Mouse (Mus musculus) heart, embryonic 10.5 days (tissue): ENCODE data around the gene Snai3. TPM values are rescaled to one million over a fixed set of nuclear protein-coding genes. Genes with fewer than 3 reads are reported as not detected.

ENCODE experiments used
- DNase-seq: peaks from one replicate; pipeline ENCODE4 v3.0.0-alpha.2; 2017; ENCODE audit warnings: low spot score
- H3K27ac ChIP-seq: fragments of 300-500 bp; sonication (generic); 2 replicates; pipeline ENCODE4 v1.5.1; 2016; ENCODE audit warnings: mild to moderate bottlenecking
- H3K27me3 ChIP-seq: fragments of 300-500 bp; sonication (generic); 2 replicates; pipeline ENCODE4 v1.6.1; 2016; ENCODE audit warnings: mild to moderate bottlenecking; ENCODE audit not compliant: poor library complexity, insufficient read depth, severe bottlenecking
- H3K36me3 ChIP-seq: fragments of 300-500 bp; sonication (generic); 2 replicates; pipeline ENCODE4 v1.6.1; 2016; ENCODE audit warnings: mild to moderate bottlenecking, moderate library complexity
- H3K4me1 ChIP-seq: fragments of 300-500 bp; sonication (generic); 2 replicates; pipeline ENCODE4 v1.6.1; 2016; ENCODE audit warnings: mild to moderate bottlenecking
- H3K4me3 ChIP-seq: fragments of 300-500 bp; sonication (generic); 2 replicates; pipeline ENCODE4 v1.5.1; 2016; ENCODE audit warnings: mild to moderate bottlenecking, moderate library complexity
- H3K9me3 ChIP-seq: fragments of 300-500 bp; sonication (generic); 2 replicates; pipeline ENCODE4 v1.6.1; 2016; ENCODE audit warnings: mild to moderate bottlenecking, moderate library complexity
- WGBS: fragments of 180-500 bp; shearing (Covaris S2); methylation state at CpG from one replicate; pipeline ENCODE4 v1.1.7; 2016; 5-methylcytosine and 5-hydroxymethylcytosine counted together
- polyA plus RNA-seq: library from polyadenylated mRNA; unstranded; fragments of >200 nt; fragmentation: Nextera tagmentation; extraction: Ambion mirVana; gene quantifications from 2 replicates; pipeline ENCODE4 v1.2.1, GENCODE M21; 2016

Gene Snai3
- polyA plus RNA-seq, 1 experiment from 2014 or later: 2.3 TPM

DNA sequence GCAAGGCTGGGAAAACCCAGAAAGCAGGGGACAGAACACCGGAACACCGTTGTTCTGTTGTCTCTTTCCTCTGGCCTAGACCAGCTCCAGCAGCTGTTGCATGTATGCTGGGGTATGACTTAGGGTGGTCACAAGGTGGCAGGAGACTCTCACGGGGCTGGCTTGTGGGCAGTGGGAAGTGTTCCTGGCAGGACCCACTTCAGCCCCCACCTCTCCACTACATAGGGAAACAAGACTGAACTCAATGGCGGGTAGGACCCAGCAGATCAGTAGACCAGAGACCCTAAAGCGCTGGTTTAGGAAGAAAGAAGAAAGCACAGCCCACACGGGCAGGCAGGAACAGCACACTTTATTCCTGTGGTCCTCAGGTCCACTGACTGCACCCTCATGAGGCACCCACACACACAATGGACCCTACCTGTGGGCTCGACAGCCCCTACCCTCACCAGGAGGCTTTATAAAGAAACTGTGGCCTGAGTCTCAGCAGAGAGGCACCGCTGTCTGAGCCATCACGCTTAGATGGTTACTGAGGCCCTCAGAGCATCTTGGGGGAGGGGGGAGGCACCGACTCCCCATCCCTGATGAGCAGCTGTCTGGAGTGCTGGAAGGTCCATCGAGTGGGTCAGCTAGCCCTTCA is 27.1 kb downstream of the Snai3 start:
- peaks cover 50% of the 10 kb centered on the region for H3K4me1 ChIP-seq
- no peaks in the 10 kb centered on the region for H3K27me3 ChIP-seq
- WGBS: 65% methylated on average over 11 of the region's 11 CpGs
- no peaks in the 10 kb centered on the region for H3K9me3 ChIP-seq
- peaks cover 55% of the 10 kb centered on the region for H3K36me3 ChIP-seq
- H3K4me3 ChIP-seq: peak overlapping the region; percentile 71
- H3K27ac ChIP-seq: peak overlapping the region; percentile 91
- no peak for DNase-seq

DNA sequence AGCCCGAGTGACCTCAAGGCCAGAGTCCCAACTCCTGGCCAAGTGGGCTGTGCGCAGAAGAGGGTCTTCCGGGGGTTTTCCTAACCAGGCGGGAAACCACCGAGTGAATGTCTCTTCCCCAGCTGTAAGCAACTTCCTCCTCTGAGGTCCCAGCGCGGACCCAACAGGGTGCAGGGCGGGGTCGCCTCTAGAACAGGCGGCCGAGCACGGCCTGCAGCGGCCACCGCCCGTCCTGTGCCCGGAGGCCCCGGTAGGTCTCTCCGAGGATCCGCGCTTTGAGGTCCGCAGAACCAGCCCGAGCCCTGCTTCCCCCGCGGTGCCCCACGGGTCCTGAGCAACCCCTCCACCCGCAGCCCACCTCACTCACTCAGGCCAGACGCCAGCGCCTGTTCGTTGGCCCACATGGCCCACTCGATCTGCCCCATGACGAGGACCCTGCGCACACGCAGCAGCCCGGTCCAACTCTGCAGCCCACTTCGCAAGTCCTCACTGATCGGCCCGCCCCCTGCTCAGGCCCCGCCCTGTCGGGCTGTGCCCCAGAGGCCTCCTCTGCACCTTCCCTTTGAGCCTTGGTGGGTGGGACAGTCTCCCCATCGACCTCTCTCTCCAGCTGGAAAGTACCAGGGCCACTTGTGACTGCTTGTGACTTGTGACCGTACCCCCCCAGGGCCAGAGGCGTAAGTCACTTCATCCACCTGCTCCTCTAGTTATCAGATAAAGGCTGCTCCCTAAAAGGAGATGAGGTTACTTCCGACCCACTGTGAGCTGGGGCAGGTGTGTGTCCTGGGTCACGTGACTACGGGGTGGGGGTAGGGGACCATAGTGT is 27.9 kb downstream of the Snai3 start, which contains the start of gene Cyba:
Gene Cyba, minus strand, starts transcription at position 488 of the 826 bp plus-strand sequence.
- WGBS: 4% methylated on average over 45 of the region's 45 CpGs
- no peaks in the 10 kb centered on the region for H3K27me3 ChIP-seq
- H3K4me1 ChIP-seq: peaks cover 43% of the 10 kb centered on the region
- H3K9me3 ChIP-seq: no peaks in the 10 kb centered on the region
- peaks cover 49% of the 10 kb centered on the region for H3K36me3 ChIP-seq
- DNase-seq: peak; percentile 84
- peak within 1 kb of the TSS; percentile 91 for H3K27ac ChIP-seq
- H3K4me3 ChIP-seq: peak within 1 kb of the TSS; percentile 71

DNA sequence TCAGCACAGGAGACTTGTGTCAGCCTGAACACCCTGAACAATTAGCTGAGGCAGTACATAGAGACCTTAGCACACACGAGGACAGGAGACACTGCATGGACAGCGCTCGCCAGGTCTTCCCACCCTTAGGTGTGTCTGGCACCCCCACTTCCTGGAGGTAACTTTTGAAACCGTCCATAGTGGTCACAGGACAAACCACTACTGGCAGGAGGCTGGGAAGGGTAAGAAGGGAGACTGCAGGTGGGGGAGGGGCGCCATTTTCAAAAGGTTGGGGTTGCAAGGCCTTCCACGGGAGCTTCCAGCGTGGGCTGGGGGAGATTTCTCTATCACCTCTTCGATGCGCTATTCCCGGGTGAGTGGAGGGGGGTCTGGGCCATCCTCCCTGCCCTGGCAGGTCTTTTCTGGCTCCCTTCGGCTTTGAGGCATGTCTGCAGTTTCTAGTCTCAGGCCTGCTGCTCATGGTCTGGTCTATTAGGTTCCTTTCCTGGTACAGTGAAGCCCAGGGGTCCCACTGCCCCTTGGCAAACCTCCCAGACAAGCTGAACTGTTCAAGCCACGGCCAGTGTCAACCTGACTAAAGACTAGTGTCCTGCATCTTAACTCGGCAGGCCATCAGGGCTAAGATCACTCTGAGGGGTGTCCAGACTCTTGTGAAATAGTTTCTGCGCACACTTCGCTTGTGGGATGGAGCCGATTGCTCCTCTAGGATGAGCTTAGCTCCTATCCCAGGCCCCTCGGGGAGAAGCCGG is 28.7 kb downstream of the Snai3 start:
- peak overlapping the region; percentile 91 for H3K27ac ChIP-seq
- H3K27me3 ChIP-seq: no peaks in the 10 kb centered on the region
- DNase-seq: no peak
- H3K36me3 ChIP-seq: peaks cover 49% of the 10 kb centered on the region
- 37% methylated on average over 18 of the region's 18 CpGs for WGBS
- no peaks in the 10 kb centered on the region for H3K9me3 ChIP-seq
- H3K4me3 ChIP-seq: peak overlapping the region; percentile 71
- peaks cover 40% of the 10 kb centered on the region for H3K4me1 ChIP-seq

DNA sequence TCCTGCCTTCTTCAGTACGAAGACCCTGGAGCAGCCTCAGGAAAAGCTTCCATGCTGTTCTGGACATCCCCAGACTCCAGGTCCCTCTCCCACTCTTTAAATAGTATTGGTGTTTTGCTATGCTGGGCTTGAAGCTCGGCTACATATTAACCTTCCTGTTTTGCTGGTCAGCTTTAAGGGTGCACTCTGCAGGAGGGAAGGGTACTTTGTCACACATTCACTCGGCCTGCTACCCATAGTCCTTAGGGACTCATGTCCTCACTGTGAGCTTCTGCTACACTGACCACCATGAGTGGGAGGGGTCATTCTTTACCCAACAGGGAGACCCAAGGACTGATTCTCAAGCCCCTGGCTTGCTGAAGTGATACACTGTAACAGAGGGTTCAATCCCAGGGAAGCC is 29.9 kb downstream of the Snai3 start:
- Histone ChIP-seq H3K9me3 (no peaks in the 10 kb centered on the region), H3K4me3 (no peak overlapping the region), H3K4me1 (peaks cover 40% of the 10 kb centered on the region), H3K36me3 (peaks cover 45% of the 10 kb centered on the region), H3K27ac (no peak overlapping the region), H3K27me3 (no peaks in the 10 kb centered on the region)
- no peak for DNase-seq
- 81% methylated on average over 3 of the region's 3 CpGs for WGBS

DNA sequence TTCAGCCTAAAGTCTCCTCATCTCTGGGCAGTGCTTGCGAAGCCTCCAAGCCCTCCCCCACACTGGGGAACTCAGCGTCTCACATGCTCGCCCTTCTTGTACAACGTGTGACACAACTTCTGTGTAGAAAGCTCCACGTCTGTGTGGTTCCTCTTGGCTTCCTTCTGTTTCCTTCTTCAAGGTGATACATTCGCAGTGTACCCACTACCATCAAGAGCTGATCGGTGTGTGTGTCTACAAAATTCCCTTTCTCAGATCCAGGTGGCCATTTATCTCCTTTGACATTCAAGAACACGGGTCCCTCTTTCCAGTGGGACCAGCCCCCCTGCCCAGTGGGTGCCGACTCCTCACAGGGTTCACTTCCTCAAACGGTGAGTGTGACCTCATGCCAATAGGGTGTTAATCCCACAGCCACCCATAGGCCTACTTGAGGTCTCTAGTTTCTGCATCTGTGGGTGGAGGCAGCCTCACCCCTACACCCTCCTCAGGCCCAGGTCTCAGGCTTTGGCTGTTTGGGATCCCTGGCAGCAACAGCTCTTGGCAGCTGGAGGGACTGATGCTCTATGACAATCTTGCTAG is 30.4 kb downstream of the Snai3 start:
- Histone ChIP-seq H3K4me1 (peaks cover 40% of the 10 kb centered on the region), H3K27ac (no peak overlapping the region), H3K4me3 (no peak overlapping the region), H3K27me3 (no peaks in the 10 kb centered on the region), H3K36me3 (peaks cover 44% of the 10 kb centered on the region), H3K9me3 (no peaks in the 10 kb centered on the region)
- WGBS: 78% methylated on average over 10 of the region's 10 CpGs
- no peak for DNase-seq

DNA sequence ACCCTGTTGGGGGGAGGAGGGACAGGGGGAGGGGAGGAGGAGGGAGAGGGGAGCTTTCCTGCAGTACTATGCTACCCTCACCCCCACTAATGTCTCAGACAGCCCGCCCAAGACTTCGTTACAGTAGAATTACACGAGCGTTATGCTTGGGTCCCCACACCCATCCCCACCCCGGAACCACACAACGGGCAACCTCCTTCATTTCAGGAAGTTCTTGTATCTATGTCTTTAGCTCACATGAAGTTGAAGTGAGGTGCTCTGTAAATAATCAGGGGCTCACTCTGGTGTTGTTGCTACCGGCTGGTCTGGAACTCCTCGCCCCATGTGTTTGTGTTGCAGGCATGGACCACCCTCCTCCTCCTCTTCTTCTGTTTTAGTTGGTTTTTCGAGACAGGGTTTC is 32.4 kb downstream of the Snai3 start:
- Histone ChIP-seq H3K27ac (no peak overlapping the region), H3K27me3 (no peaks in the 10 kb centered on the region), H3K4me1 (peaks cover 46% of the 10 kb centered on the region), H3K36me3 (peaks cover 39% of the 10 kb centered on the region), H3K4me3 (no peak overlapping the region), H3K9me3 (no peaks in the 10 kb centered on the region)
- DNase-seq: no peak
- 86% methylated on average over 9 of the region's 9 CpGs for WGBS

DNA sequence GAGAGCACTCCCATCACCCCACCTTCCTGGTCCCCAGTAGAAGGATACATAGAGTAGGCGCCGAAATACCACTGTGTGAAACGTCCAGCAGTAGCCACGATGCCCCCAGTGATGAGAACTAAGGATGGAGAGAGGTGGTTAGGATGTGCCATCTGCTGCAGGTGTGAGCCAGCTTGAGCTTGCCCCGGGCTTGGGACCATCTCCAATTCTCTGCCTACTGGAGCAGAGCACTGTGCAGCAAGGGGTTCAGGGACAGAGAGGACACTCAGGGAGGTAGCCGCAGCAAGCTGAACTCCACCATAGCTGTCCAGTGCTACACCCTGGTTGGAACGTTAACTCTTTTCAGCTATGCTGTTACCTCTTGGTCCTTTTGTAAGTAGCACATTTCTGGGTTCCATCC is 32.9 kb downstream of the Snai3 start:
- DNase-seq: no peak
- 84% methylated on average over 7 of the region's 7 CpGs for WGBS
- H3K4me1 ChIP-seq: peaks cover 41% of the 10 kb centered on the region
- H3K9me3 ChIP-seq: no peaks in the 10 kb centered on the region
- no peaks in the 10 kb centered on the region for H3K27me3 ChIP-seq
- H3K4me3 ChIP-seq: no peak overlapping the region
- H3K27ac ChIP-seq: no peak overlapping the region
- H3K36me3 ChIP-seq: peaks cover 41% of the 10 kb centered on the region

DNA sequence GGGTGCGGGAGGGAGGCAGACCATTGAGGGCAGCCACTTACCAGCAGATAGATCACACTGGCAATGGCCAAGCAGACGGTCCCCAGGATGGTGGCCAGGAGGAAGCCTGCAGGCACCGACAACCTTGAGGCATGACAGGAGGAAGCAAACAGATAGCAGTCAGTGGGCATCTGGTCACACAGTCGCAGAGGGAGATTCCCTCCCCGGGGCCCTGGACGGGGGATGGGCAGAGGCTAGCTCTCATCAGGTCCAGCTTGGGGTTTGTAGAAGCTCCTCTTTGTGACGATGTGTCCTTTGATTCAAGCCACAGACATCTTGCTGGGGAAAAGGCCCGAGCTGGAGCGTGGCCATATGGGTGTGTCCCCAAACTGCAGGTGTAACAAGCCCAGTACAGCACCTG is 34.4 kb downstream of the Snai3 start:
- Histone ChIP-seq H3K27me3 (no peaks in the 10 kb centered on the region), H3K4me1 (peaks cover 26% of the 10 kb centered on the region), H3K9me3 (no peaks in the 10 kb centered on the region), H3K27ac (no peak overlapping the region), H3K4me3 (no peak overlapping the region), H3K36me3 (peaks cover 41% of the 10 kb centered on the region)
- WGBS: 61% methylated on average over 9 of the region's 9 CpGs
- DNase-seq: no peak

DNA sequence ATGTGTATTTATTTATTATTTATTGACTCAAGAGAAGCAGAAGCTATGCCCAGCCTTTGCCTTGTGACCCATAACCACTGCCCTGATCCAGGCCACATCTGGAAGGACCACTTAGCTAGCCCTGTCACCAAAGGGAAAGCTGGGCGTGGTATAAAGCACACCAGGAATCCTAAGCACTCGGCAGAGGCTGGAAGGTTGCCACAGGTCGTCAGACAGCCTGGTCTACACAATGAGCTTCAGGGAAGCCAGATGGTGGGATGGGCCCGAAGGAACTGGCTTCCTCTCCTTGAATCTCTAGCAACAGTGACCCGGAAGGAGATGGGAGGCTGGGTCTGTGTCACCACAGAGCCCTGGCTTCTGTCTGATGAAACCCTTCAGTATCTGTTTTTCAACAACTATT is 36.9 kb downstream of the Snai3 start:
- H3K27ac ChIP-seq: no peak overlapping the region
- no peak overlapping the region for H3K4me3 ChIP-seq
- peaks cover 26% of the 10 kb centered on the region; the same call in 1 of the 2 replicates for H3K4me1 ChIP-seq
- peaks cover 43% of the 10 kb centered on the region for H3K36me3 ChIP-seq
- no peaks in the 10 kb centered on the region for H3K27me3 ChIP-seq
- no peak for DNase-seq
- WGBS: 44% methylated on average over 5 of the region's 5 CpGs
- no peaks in the 10 kb centered on the region for H3K9me3 ChIP-seq

DNA sequence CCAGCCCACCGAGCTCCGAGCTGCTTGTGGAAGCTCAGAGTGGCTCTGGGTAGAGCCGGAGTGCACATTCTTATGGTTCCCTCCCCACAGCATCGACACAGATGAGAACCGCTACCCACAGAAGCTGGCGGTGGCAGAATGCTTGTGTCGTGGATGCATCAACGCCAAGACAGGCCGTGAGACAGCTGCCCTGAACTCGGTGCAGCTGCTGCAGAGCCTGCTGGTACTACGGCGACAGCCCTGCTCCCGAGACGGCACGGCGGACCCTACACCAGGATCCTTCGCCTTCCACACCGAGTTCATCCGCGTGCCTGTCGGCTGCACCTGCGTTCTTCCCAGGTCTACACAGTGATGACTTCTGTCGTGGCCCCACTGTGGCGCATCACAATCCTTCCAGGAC is 37.3 kb downstream of the Snai3 start:
- 84% methylated on average over 24 of the region's 24 CpGs for WGBS
- H3K27me3 ChIP-seq: no peaks in the 10 kb centered on the region

DNA sequence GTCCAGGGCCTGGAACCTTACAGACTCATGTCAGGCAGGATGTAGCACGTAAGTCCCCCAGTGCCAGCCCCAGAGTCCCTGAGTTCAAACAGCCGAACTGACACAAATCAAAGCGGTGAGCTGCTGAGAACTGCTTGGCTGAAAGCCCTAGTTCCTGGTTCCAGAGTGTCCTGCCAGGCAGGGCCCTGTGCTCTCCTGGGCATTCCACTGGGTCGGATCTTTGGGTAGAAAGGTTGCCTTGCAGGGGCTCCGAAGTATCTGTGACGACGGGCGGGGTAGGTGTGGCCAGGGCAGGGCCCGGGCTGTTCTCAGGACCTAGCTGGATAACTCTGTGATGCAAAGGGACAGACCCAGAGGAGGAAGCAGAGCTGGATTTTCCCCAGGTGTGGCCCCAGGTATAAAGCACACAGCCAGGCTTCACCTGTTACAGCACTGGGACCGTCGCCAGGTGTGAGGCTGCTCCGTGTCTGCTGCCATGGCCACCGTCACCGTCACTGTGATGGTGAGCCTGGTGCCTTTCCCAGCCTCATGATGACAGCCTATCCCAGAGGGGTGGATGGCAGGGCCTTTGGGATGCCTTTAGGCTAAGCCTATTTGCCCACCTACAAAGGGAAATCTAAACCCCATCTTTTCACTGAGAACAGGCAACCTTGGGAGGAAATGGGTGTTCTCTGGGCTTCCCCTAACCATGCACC is 39.0 kb downstream of the Snai3 start, which contains the start of gene Il17c:
Gene Il17c, plus strand, starts transcription at position 645 of the 695 bp plus-strand sequence.
- H3K9me3 ChIP-seq: no peaks in the 10 kb centered on the region
- no peak for DNase-seq
- WGBS: 79% methylated on average over 14 of the region's 14 CpGs
- peaks cover 51% of the 10 kb centered on the region for H3K36me3 ChIP-seq
- no peak within 1 kb of the TSS for H3K4me3 ChIP-seq
- H3K4me1 ChIP-seq: peaks cover 18% of the 10 kb centered on the region; the same call in 1 of the 2 replicates
- H3K27ac ChIP-seq: no peak within 1 kb of the TSS
- H3K27me3 ChIP-seq: no peaks in the 10 kb centered on the region

More for the DNA sequence above, 37.3 kb downstream of the Snai3 start:
- DNase-seq: no peak
- Histone ChIP-seq H3K4me1 (peaks cover 24% of the 10 kb centered on the region; the same call in 1 of the 2 replicates), H3K27ac (no peak overlapping the region), H3K9me3 (no peaks in the 10 kb centered on the region), H3K4me3 (no peak overlapping the region), H3K36me3 (peaks cover 48% of the 10 kb centered on the region)

DNA sequence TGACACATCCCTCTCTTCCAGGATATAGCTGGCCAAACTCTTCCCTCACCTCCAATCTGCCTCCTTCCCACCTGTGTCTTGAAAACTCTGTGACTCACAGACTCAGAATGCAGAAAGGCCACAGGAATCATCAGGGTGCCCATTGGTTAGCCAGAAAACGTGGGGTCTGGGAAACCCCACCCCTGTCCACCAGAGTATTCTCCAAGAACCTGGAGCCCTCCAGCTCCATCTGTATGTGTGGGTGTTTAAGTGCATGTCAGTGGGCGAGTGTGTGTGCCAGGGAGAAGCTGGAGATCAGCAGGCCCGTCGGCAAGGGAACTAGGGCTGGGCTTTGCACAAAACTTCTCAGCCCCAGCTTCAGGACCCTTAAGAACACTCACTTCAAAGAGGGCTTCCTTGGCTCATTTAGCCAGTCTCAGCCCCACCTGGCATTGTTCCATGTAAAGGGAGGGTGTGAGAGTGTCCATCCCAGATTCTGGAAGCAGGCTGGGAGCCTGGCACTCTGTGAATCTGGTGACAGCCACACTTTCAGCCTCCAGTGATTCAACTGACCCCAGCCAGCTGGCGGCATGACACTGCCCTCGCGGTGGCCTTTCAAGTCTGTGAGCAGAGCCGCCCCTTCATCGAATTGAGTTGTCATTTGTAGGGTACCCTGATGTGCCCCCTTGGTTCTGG is 40.5 kb downstream of the Snai3 start:
- Histone ChIP-seq H3K4me3 (no peak overlapping the region), H3K27me3 (no peaks in the 10 kb centered on the region), H3K4me1 (peaks cover 15% of the 10 kb centered on the region; the same call in 1 of the 2 replicates), H3K27ac (no peak overlapping the region), H3K36me3 (peaks cover 57% of the 10 kb centered on the region), H3K9me3 (no peaks in the 10 kb centered on the region)
- 68% methylated on average over 9 of the region's 9 CpGs for WGBS
- DNase-seq: no peak
